Mouse (Mus musculus) stomach, embryonic 15.5 days (tissue): ENCODE measurements at regions not wholly inside any gene's neighbourhood (a gene's known extent, or its start where the extent isn't known, plus 50 kb on each side); places are given as distances from the start of the nearest gene placed in this dataset.

Experiments used
- ATAC-seq: fragments of 200-750 bp; cut with Nextera tagmentation; 2 replicates; pipeline ENCODE4 v1.8.0; 2017; ENCODE audit warnings: low read depth, moderate number of reproducible peaks, moderate TSS enrichment; ENCODE audit not compliant: insufficient read depth, low FRiP score
- H3K27ac ChIP-seq: fragments of 300-500 bp; sonication (generic); 2 replicates; pipeline ENCODE4 v1.5.1; 2015; ENCODE audit warnings: mild to moderate bottlenecking, inconsistent platforms
- H3K27me3 ChIP-seq: fragments of 300-500 bp; sonication (generic); replicated peaks from 2 replicates; pipeline ENCODE4 v1.6.1; 2015; ENCODE audit warnings: inconsistent platforms
- H3K36me3 ChIP-seq: fragments of 300-500 bp; sonication (generic); 2 replicates; pipeline ENCODE4 v1.6.1; 2015; ENCODE audit warnings: inconsistent platforms
- H3K4me1 ChIP-seq: fragments of 300-500 bp; sonication (generic); 2 replicates; pipeline ENCODE4 v1.6.1; 2015; ENCODE audit warnings: inconsistent platforms
- H3K4me2 ChIP-seq: fragments of 300-500 bp; sonication (generic); 2 replicates; pipeline ENCODE4 v1.6.1; 2015; ENCODE audit warnings: mild to moderate bottlenecking, inconsistent platforms
- H3K4me3 ChIP-seq: fragments of 300-500 bp; sonication (generic); replicated peaks from 2 replicates; pipeline ENCODE4 v1.5.1; 2015; ENCODE audit warnings: inconsistent platforms
- H3K9ac ChIP-seq: fragments of 300-500 bp; sonication (generic); 2 replicates; pipeline ENCODE4 v1.6.1; 2015; ENCODE audit warnings: inconsistent platforms
- H3K9me3 ChIP-seq: fragments of 300-500 bp; sonication (generic); 2 replicates; pipeline ENCODE4 v1.6.1; 2016; ENCODE audit warnings: inconsistent platforms
- WGBS: fragments of 180-500 bp; shearing (Covaris S2); methylation state at CpG from one replicate; pipeline ENCODE4 v1.1.7; 2015; 5-methylcytosine and 5-hydroxymethylcytosine counted together

GRCm38 (mm10) chr13:101552451-101552850 lies 215.6 kb downstream of the Pik3r1 start:
- WGBS: 79% methylated on average over 2 of the region's 2 CpGs
- no peak overlapping the region for H3K4me3 ChIP-seq
- peaks cover 3% of the 10 kb centered on the region; the same call in 1 of the 2 replicates for H3K4me1 ChIP-seq
- H3K27ac ChIP-seq: no peak overlapping the region
- H3K9me3 ChIP-seq: no peaks in the 10 kb centered on the region
- no peaks in the 10 kb centered on the region for H3K27me3 ChIP-seq
- H3K9ac ChIP-seq: no peak overlapping the region
- no peaks in the 10 kb centered on the region for H3K36me3 ChIP-seq
- H3K4me2 ChIP-seq: no peak overlapping the region
- ATAC-seq: peak; percentile 87; the same call in 1 of the 2 replicates

GRCm38 (mm10) chr13:101551068-101551467 lies 216.9 kb downstream of the Pik3r1 start:
- no peak overlapping the region for H3K4me2 ChIP-seq
- no peak overlapping the region for H3K9ac ChIP-seq
- no peaks in the 10 kb centered on the region for H3K9me3 ChIP-seq
- WGBS: 86% methylated on average over 6 of the region's 6 CpGs
- no peak overlapping the region for H3K4me3 ChIP-seq
- ATAC-seq: peak; percentile 90
- H3K27me3 ChIP-seq: no peaks in the 10 kb centered on the region
- no peak overlapping the region for H3K27ac ChIP-seq
- no peaks in the 10 kb centered on the region for H3K36me3 ChIP-seq
- H3K4me1 ChIP-seq: peaks cover 3% of the 10 kb centered on the region; the same call in 1 of the 2 replicates

- Histone ChIP-seq H3K4me3 (no peak overlapping the region), H3K36me3 (no peaks in the 10 kb centered on the region), H3K4me2 (no peak overlapping the region), H3K9ac (no peak overlapping the region), H3K9me3 (no peaks in the 10 kb centered on the region), H3K4me1 (peaks cover 3% of the 10 kb centered on the region; the same call in 1 of the 2 replicates), H3K27me3 (no peaks in the 10 kb centered on the region), H3K27ac (no peak overlapping the region)
- WGBS: 86% methylated on average over 5 of the region's 5 CpGs
- no peak for ATAC-seq
These were observed 217.5 kb downstream of the Pik3r1 start for GRCm38 (mm10) chr13:101550526-101550925.

GRCm38 (mm10) chr13:101547887-101548286 lies 220.1 kb downstream of the Pik3r1 start:
- H3K27me3 ChIP-seq: no peaks in the 10 kb centered on the region
- no peaks in the 10 kb centered on the region for H3K9me3 ChIP-seq
- H3K4me3 ChIP-seq: no peak overlapping the region
- peak; percentile 42; the same call in 1 of the 2 replicates for ATAC-seq
- H3K4me1 ChIP-seq: no peaks in the 10 kb centered on the region
- H3K36me3 ChIP-seq: no peaks in the 10 kb centered on the region
- no peak overlapping the region for H3K9ac ChIP-seq
- 16% methylated on average over 6 of the region's 6 CpGs for WGBS
- no peak overlapping the region for H3K4me2 ChIP-seq
- no peak overlapping the region for H3K27ac ChIP-seq

GRCm38 (mm10) chr13:101547365-101547764 lies 220.7 kb downstream of the Pik3r1 start:
- Histone ChIP-seq H3K27me3 (no peaks in the 10 kb centered on the region), H3K27ac (no peak overlapping the region), H3K4me3 (no peak overlapping the region), H3K4me2 (no peak overlapping the region), H3K9ac (no peak overlapping the region), H3K36me3 (no peaks in the 10 kb centered on the region), H3K4me1 (no peaks in the 10 kb centered on the region), H3K9me3 (no peaks in the 10 kb centered on the region)
- no peak for ATAC-seq
- 79% methylated on average over 2 of the region's 2 CpGs for WGBS

- no peaks in the 10 kb centered on the region for H3K27me3 ChIP-seq
- H3K4me1 ChIP-seq: peaks cover 5% of the 10 kb centered on the region; the same call in 1 of the 2 replicates
- H3K9me3 ChIP-seq: no peaks in the 10 kb centered on the region
- WGBS: 51% methylated on average over 6 of the region's 6 CpGs
- H3K36me3 ChIP-seq: no peaks in the 10 kb centered on the region
- no peak overlapping the region for H3K27ac ChIP-seq
- no peak overlapping the region for H3K4me3 ChIP-seq
- no peak overlapping the region for H3K4me2 ChIP-seq
- H3K9ac ChIP-seq: no peak overlapping the region
- ATAC-seq: peak; percentile 96
These were observed 222.5 kb downstream of the Pik3r1 start for GRCm38 (mm10) chr13:101545344-101546181.

- peak; percentile 80 for ATAC-seq
- peak overlapping the region; percentile 39 for H3K4me2 ChIP-seq
These were observed 227.4 kb downstream of the Pik3r1 start for GRCm38 (mm10) chr13:101540391-101541191.

GRCm38 (mm10) chr13:101538110-101538509 lies 229.9 kb downstream of the Pik3r1 start:
- peaks cover 11% of the 10 kb centered on the region; the same call in 1 of the 2 replicates for H3K4me1 ChIP-seq
- ATAC-seq: no peak
- H3K9me3 ChIP-seq: no peaks in the 10 kb centered on the region
- H3K4me2 ChIP-seq: no peak overlapping the region
- H3K27ac ChIP-seq: no peak overlapping the region
- no peaks in the 10 kb centered on the region for H3K27me3 ChIP-seq
- no peaks in the 10 kb centered on the region for H3K36me3 ChIP-seq
- WGBS: 64% methylated on average over 1 of the region's 1 CpGs
- no peak overlapping the region for H3K4me3 ChIP-seq
- no peak overlapping the region for H3K9ac ChIP-seq

More at GRCm38 (mm10) chr13:101540391-101541191, 227.4 kb downstream of the Pik3r1 start:
- WGBS: 39% methylated on average over 14 of the region's 14 CpGs
- Histone ChIP-seq H3K27ac (0 out of 2 replicates have a peak overlapping the region, but pooled peaks have one; percentile 26), H3K9ac (no peak overlapping the region), H3K27me3 (no peaks in the 10 kb centered on the region), H3K36me3 (no peaks in the 10 kb centered on the region), H3K4me1 (peaks cover 11% of the 10 kb centered on the region; the same call in 1 of the 2 replicates), H3K9me3 (no peaks in the 10 kb centered on the region), H3K4me3 (no peak overlapping the region)

GRCm38 (mm10) chr13:101536019-101536418 lies 232.0 kb downstream of the Pik3r1 start:
- H3K4me2 ChIP-seq: no peak overlapping the region
- H3K9me3 ChIP-seq: no peaks in the 10 kb centered on the region
- no peaks in the 10 kb centered on the region for H3K27me3 ChIP-seq
- H3K4me1 ChIP-seq: peaks cover 10% of the 10 kb centered on the region; the same call in 1 of the 2 replicates
- ATAC-seq: no peak
- H3K4me3 ChIP-seq: no peak overlapping the region
- 93% methylated on average over 1 of the region's 1 CpGs for WGBS
- no peak overlapping the region for H3K9ac ChIP-seq
- H3K27ac ChIP-seq: no peak overlapping the region
- H3K36me3 ChIP-seq: no peaks in the 10 kb centered on the region

- ATAC-seq: no peak
- no peak overlapping the region for H3K4me2 ChIP-seq
- no peak overlapping the region for H3K4me3 ChIP-seq
- no peaks in the 10 kb centered on the region for H3K27me3 ChIP-seq
- peaks cover 4% of the 10 kb centered on the region; the same call in 1 of the 2 replicates for H3K4me1 ChIP-seq
- no peaks in the 10 kb centered on the region for H3K9me3 ChIP-seq
- no peak overlapping the region for H3K9ac ChIP-seq
- H3K36me3 ChIP-seq: no peaks in the 10 kb centered on the region
- H3K27ac ChIP-seq: no peak overlapping the region
- 85% methylated on average over 3 of the region's 3 CpGs for WGBS
These were observed 232.6 kb downstream of the Pik3r1 start for GRCm38 (mm10) chr13:101535331-101535866.

GRCm38 (mm10) chr13:101534490-101534889 lies 233.5 kb downstream of the Pik3r1 start:
- WGBS: 60% methylated on average over 6 of the region's 6 CpGs
- no peaks in the 10 kb centered on the region for H3K9me3 ChIP-seq
- no peak for ATAC-seq
- H3K4me2 ChIP-seq: no peak overlapping the region
- no peak overlapping the region for H3K27ac ChIP-seq
- no peaks in the 10 kb centered on the region for H3K27me3 ChIP-seq
- 0 out of 2 replicates have a peak, but pooled peaks cover under 1% of the 10 kb centered on the region for H3K4me1 ChIP-seq
- H3K9ac ChIP-seq: no peak overlapping the region
- H3K36me3 ChIP-seq: no peaks in the 10 kb centered on the region
- H3K4me3 ChIP-seq: no peak overlapping the region
